ENCODE assay signal across 8 mouse cellular contexts in the genomic region with DNA sequence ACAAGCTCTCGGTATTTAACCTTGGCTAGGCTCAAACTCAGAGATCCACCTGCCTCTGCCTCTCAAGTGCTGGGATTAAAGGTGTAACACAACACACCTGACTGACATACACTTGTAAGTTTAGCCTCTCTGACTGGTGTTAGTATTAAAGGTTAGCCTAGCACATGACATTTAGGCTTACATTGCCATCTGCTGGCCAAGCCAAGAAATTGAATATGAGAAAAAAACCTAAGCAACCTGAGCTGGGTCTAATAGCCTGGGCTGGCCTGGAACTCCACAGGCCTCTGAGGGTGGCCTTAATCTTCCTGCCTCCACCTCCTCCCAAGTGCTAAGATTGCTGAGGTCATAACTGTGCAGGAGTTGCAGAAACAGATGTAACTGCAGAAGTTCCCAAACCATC. TPM values are rescaled to one million over a fixed set of nuclear protein-coding genes. Genes with fewer than 3 reads are reported as not detected.
DNase-seq lines count a peak whose midpoint lies in the region; ATAC-seq lines count a peak whose summit lies in the region.

No protein-coding gene starts in this region.

- H3K4me3 ChIP-seq in hindbrain, embryonic 15.5 days: no peak overlapping the region
- H3K4me3 ChIP-seq in limb, embryonic 12.5 days (replicated peaks): no peak overlapping the region
- no peak overlapping the region for H3K4me3 ChIP-seq in midbrain, embryonic 15.5 days

- H3K4me2 ChIP-seq in hindbrain, embryonic 15.5 days: no peak overlapping the region
- H3K4me2 ChIP-seq in limb, embryonic 12.5 days: no peak overlapping the region
- no peak overlapping the region for H3K4me2 ChIP-seq in midbrain, embryonic 15.5 days

- no peak overlapping the region for H3K27ac ChIP-seq in hindbrain, embryonic 15.5 days (replicated peaks)
- H3K27ac ChIP-seq in limb, embryonic 12.5 days: no peak overlapping the region
- no peak overlapping the region for H3K27ac ChIP-seq in midbrain, embryonic 15.5 days

- no peaks in the 10 kb centered on the region for H3K27me3 ChIP-seq in hindbrain, embryonic 15.5 days
- no peaks in the 10 kb centered on the region for H3K27me3 ChIP-seq in limb, embryonic 12.5 days
- no peaks in the 10 kb centered on the region for H3K27me3 ChIP-seq in midbrain, embryonic 15.5 days (replicated peaks)

- H3K4me1 ChIP-seq in hindbrain, embryonic 15.5 days (replicated peaks): peaks cover 29% of the 10 kb centered on the region
- peaks cover 16% of the 10 kb centered on the region for H3K4me1 ChIP-seq in limb, embryonic 12.5 days (replicated peaks)
- peaks cover 25% of the 10 kb centered on the region for H3K4me1 ChIP-seq in midbrain, embryonic 15.5 days

- no peaks in the 10 kb centered on the region for H3K9me3 ChIP-seq in hindbrain, embryonic 15.5 days
- H3K9me3 ChIP-seq in limb, embryonic 12.5 days: no peaks in the 10 kb centered on the region
- no peaks in the 10 kb centered on the region for H3K9me3 ChIP-seq in midbrain, embryonic 15.5 days

- no peak overlapping the region for H3K9ac ChIP-seq in hindbrain, embryonic 15.5 days
- no peak overlapping the region for H3K9ac ChIP-seq in limb, embryonic 12.5 days (replicated peaks)
- no peak overlapping the region for H3K9ac ChIP-seq in midbrain, embryonic 15.5 days

- peaks cover 5% of the 10 kb centered on the region; the same call in 1 of the 2 replicates for H3K36me3 ChIP-seq in hindbrain, embryonic 15.5 days
- H3K36me3 ChIP-seq in limb, embryonic 12.5 days: peaks cover 10% of the 10 kb centered on the region
- no peaks in the 10 kb centered on the region for H3K36me3 ChIP-seq in midbrain, embryonic 15.5 days (replicated peaks)

- ATAC-seq in hindbrain, embryonic 15.5 days (ENCODE audit: low FRiP score, low read depth): peak; percentile 39; the same call in 1 of the 2 replicates
- ATAC-seq in limb, embryonic 12.5 days (ENCODE audit: insufficient number of reproducible peaks, insufficient read depth, low FRiP score, low TSS enrichment, low read depth): peak; percentile 88
- peak; percentile 41 for ATAC-seq in midbrain, embryonic 15.5 days (replicated peaks)

- WGBS in hindbrain, embryonic 15.5 days: 73% methylated on average over 1 of the region's 1 CpGs
- 50% methylated on average over 1 of the region's 1 CpGs for WGBS in limb, embryonic 12.5 days
- WGBS in midbrain, embryonic 15.5 days: 51% methylated on average over 1 of the region's 1 CpGs

- peak; percentile 43 to 55 for DNase-seq in right cerebral cortex, adult 2 months (ENCODE audit: low spot score in 2 of 2)
- no peak for DNase-seq in right cerebral cortex, postnatal 4 days
- DNase-seq in ZHBTc4 (ENCODE audit: low read depth, low spot score): peak; percentile 72
- DNase-seq in embryo, embryonic 9.5 days (ENCODE audit: extremely low spot score): peak; percentile 44
- no peak for DNase-seq in frontal cortex, postnatal 14 days (ENCODE audit: low spot score in 2 of 2)

RNA-seq across cellular contexts. Expression of a gene that starts 30.4 kb away (rescaled TPM):
- 0.21 TPM in 1 of 2 replicates, not detected in the other for polyA plus RNA-seq in hindbrain, embryonic 15.5 days (2015; fragmentation: Nextera tagmentation; extraction: Ambion mirVana)
- 0.11 TPM in 1 of 2 replicates, not detected in the other for polyA plus RNA-seq in limb, embryonic 12.5 days (2016; fragmentation: Nextera tagmentation; extraction: Ambion mirVana)
- 0.11 TPM in 1 of 2 replicates, not detected in the other for polyA plus RNA-seq in midbrain, embryonic 15.5 days (2015; fragmentation: Nextera tagmentation; extraction: Ambion mirVana)

RNA-seq across cellular contexts. Expression of a gene that starts 43.1 kb away (rescaled TPM):
- polyA plus RNA-seq in hindbrain, embryonic 15.5 days (2015; fragmentation: Nextera tagmentation; extraction: Ambion mirVana): 44.1 and 44.2 TPM in 2 replicates
- polyA plus RNA-seq in limb, embryonic 12.5 days (2016; fragmentation: Nextera tagmentation; extraction: Ambion mirVana): 77.0 and 80.6 TPM in 2 replicates
- 43.2 and 45.2 TPM in 2 replicates for polyA plus RNA-seq in midbrain, embryonic 15.5 days (2015; fragmentation: Nextera tagmentation; extraction: Ambion mirVana)

Comparison
In these comparisons a context has a peak if more than half of its experiments do, and no peak if none do; other contexts are left out.
1. DNase-seq: peak in right cerebral cortex, adult 2 months (2 of 2), ZHBTc4 (single experiment) and embryo, embryonic 9.5 days (single experiment); none in right cerebral cortex, postnatal 4 days (single experiment) and frontal cortex, postnatal 14 days (0 of 2).
2. Peak in every context shown above with its lines, with median percentiles within 50 percentile points of each other: ATAC-seq.